Mouse (Mus musculus) CH12F3 (cell line): ENCODE data around the gene Gapvd1.
"Not testable (repeated sequence)": the region's sequence is repeated elsewhere in the genome, so short reads cannot be mapped to it uniquely, and the experiment has no call there.

Experiments used
- in situ Hi-C: fragments of 300-500 bp; cut with MboI; formaldehyde crosslinking; loops from 2 replicates; pipeline ENCODE4 v1.14.3; 2020; ENCODE audit warnings: low sequenced_read_pairs

Gene Gapvd1

DNA sequence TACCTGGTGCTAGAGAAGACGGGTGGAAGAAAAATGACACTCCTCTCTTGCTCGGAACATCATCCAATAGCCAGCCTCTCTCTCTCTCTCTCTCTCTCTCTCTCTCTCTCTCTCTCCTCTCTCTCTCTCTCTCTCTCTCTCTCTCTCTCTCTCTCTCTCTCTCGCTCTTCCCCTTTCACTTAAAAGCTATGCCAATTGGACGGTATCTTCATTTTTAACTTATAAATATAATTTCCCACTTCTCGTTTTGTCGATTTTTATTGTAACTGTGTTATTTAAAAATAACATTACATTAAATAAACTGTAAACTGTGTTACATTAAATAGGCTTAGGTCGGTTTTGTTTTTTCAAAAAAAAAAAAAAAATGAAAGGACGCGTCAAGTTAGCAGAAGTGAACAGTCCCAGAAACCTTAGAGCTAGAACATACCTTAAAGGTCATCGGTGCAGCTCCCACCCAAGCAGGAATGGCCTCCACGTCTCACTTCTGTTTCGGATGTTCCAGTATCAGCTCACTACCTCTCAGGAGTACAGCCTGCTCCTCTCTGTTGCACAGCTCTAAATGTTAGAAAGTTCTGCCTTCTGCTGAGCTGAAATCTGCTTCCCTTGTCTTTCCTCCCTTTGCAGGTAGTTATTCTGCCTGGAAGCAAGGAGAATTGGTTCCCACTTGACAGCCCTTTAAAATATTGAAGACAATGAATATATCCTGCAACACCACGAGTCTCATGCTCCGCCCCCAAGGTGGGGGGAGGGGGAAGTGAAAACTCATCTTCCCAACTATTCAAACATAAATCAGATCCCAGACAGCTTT, at the start of gene Gapvd1:
Gapvd1 (minus strand) TSS at position 682 of the 808 bp plus-strand sequence.
- in situ Hi-C loops = no loop called here

DNA sequence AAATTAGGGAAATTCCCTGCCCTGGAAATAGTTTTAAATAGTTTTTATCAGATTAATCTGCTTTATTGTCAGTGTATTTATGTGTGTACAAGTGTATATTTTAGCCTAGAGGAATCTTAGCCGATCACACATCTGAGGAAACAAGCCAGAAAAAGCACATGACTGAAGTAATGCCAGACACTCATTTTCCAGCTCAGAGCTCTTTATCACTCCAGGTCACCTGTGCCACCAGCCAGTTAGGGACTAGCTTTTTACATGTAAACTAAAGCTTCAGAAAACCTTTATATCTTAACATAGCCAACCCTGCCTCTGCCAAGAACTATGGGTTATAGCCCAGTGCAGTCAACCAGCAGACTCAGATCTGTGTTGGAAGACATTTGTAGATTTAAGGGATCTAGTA, 49.8 kb upstream of the Gapvd1 start:
- in situ Hi-C loops = no loop called here

DNA sequence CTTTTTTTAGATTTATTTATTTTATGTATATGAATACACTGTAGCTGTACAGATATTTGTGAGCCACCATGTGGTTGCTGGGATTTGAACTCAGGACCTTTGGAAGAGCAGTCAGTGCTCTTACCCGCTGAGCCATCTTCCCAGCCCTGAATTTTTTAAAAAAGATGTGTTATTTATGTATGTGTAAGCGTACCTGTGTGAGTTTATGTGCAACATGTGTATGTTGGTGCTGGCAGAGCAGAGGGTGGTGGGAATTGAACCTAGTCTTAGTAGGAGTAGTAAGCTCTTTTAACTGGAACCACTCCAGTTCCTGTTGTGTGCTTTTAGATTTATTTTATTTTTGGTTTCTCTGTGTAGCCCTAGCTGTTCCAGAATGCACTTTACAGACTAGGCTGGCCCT, 49.1 kb upstream of the Gapvd1 start:
- in situ Hi-C loops = no loop called here

DNA sequence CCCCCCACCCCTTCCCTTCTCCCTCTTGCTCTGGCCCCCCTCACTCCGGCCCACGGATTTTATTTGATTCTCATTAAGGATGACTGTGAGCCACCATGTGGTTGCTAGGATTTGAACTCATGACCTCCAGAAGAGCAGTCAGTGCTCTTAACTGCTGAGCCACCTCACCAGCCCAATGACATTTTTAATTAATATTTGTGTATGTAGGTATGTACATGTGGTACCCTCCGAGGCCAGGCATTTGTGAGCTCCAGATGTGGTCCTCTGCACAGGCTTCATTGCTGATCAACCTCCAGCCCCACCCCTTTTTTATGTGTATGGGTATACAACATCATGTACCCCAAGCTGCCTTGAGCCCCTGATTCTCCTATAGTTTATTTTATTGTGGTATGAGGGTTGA, 48.7 kb upstream of the Gapvd1 start:
- in situ Hi-C loops = no loop called here

DNA sequence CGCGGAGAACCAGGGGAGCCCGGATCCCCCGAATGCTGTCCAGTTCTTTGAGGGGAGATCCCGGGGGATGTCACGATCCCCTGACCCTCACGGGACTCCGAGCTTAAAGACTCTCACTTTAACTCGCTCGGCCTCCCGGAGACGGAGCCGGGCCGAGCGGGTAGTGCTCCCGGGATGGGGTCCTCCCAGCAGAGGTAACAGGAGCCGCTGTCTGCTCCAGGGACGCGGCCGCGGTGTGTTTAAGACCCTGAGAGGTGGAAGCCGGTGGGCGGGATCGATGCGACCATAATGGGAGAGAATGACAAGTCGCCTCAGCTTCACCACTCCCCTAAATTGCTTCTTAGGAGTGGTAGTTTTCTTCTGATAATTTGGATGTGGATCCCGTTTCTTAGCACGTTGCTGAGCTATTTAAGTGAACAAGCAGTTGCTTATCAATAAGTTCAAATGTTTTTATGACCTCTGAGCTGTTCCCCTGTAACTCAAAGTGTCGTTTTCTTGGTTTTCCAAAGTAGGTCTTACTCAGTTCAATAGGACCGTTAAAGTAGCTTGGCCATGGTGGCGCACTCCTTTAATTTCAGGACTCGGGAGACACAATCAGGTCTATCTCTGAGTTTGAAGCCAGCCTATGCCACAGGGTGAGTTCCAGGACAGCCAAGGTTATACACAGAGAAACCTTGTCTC, 47.7 kb upstream of the Gapvd1 start:
- in situ Hi-C loops = not testable (repeated sequence)

DNA sequence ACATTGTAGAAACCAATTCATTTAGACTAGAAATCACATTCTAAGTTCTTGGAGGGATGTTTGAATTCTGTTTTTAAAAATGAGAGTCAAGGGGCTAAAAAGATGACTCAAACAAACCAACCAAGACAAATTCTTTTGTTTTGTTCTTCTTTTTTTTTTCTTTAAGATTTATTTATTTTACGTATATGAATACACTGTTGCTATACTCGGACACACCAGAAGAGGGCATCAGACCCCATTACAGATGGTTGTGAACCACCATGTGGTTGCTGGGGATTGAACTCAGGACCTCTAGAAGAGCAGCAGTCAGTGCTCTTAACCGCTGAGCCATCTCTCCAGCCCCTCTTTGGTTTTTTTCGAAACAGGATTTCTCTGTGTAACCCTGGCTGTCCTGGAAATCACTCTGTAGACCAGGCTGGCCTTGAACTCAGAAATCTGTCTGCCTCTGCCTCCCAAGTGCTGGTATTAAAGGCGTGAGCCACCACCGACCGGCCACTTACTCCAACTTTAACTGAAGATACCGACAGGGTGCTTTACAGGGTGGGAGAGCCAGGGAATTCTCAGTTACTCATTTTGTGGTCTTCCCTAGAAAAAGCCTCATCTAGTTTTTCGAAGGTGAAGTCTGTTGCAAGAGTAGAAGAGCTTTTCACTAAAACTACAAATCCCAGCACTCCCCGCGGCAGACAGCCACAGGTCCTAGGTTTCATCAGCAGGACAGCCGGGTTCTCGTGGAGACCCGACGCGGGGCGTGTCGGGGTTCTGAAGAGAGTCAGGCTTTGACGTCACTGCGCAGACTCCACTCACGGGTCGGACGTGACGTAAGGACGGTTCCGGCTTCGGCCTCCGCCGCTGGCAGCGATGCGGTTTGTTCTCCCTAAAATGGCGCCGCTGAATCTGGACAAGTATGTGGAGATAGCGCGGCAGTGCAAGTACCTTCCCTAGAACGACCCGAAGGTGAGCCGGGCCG, 46.8 kb upstream of the Gapvd1 start:
- in situ Hi-C loops = no loop called here

DNA sequence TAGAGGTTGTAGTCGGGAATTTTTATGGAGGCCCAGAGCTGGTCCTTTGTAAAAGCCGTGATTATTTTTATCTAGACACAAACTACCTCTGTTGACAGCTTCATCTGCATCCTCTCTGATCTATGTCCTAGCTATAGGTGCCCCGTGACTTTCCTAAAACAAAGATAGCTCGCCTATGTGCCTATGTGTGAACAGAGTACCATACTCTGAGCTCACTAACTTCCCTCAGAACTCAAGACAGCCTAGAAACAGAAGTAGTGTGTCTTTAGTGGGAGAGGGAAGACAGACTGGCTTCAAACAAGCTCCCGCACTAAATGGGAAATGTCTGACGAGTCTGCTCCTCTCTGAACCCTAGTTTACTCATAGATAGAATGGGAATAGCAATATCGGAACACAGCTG, 45.3 kb upstream of the Gapvd1 start:
- in situ Hi-C loops = no loop called here

DNA sequence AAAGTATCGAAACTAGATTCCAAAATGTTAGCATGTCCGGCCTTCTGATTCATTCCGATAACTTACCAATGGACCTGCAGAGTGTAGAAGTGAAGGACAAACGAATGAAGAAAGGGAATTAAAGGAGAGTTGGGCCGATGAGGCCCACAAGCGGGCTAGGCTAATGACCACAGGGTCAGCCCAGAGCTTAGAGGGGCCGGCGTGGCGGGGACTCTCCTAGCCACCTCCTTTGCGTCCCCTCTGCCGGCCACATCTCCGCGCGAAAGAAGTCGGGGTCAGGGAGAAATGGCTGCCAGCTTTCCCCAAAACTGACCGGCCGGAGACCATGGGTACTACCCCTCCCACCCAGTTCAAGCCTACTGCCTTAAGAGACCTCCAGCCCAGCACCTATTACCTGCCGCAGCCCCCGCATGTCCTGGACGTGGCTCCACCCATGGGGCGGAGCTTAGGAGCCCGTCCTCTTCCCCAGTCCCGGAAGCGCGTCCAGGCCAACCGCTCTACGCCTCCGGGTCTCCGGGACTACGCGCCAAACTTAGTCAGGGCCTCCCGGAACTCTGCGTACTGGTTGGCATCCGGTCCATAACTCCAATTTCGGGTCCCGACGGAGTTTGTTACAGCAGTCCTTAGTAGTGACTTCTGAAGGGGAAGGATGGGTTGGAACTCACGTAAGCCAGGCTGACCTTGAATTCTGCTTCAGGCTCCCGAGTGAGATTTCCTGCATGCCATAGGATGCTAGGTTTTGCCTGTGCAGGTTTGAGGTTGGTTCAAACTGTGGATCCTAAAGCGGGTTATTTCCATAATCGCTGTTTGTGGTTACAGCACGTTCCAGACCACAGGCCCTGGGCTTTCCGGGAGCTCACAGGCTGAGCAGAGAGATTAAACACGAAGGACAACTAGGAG, 44.6 kb upstream of the Gapvd1 start, which contains the start of gene Rabepk:
Rabepk (minus strand) TSS at position 556 of the 900 bp plus-strand sequence.
- in situ Hi-C loops = no loop called here

DNA sequence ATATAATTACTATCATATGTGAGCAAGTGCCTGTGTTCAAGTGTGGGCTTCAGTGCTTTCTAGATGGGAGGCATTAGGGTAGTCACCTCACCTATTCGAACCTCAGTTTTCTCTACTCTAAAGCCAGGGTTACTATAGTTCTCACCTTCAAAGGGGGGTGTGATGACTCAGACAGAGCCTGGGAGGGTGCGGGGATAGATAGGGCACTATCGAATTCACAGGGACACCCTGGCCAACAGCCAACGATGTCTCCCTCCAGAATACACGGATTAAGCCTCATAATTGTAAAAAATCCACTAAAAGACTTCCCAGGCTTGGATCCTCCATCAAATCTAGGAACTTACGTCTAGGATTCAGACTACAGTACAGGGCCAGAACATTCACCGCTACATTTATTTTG, 40.4 kb upstream of the Gapvd1 start:
- in situ Hi-C loops = no loop called here

DNA sequence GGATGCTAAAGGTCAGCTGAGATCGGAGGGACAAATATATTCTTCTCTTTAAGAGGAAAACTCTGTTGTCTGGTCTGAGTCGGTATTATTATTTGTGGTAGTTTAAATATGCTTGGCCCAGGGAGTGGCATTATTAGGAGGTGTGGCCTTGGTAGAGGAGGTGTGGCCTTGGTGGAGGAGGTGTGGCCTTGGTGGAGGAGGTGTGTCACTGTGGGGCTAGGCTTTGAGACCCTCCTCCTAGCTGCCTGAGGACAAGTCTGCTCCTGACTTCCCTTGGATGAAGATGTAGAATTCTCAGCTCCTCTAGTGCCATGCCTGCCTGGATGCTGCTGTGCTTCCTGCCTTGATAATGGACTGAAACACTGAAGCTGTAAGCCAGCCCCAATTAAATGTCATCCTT, 39.5 kb upstream of the Gapvd1 start:
- in situ Hi-C loops = no loop called here

DNA sequence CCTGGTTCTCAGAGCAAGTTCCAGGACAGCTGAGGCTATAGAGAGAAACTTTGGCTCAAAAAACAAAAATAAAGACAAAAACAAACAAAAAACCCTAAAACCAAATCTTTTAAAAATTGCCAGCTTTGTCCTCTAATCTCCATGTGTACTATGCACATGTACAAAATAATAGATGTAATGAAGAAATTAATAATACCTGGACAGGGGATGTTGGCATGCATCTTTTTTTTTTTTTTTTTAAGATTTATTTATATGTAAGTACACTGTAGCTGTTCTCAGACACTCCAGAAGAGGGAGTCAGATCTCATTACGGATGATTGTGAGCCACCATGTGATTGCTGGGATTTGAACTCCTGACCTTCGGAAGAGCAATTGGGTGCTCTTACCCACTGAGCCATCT, 37.5 kb upstream of the Gapvd1 start:
- in situ Hi-C loops = not testable (repeated sequence)

DNA sequence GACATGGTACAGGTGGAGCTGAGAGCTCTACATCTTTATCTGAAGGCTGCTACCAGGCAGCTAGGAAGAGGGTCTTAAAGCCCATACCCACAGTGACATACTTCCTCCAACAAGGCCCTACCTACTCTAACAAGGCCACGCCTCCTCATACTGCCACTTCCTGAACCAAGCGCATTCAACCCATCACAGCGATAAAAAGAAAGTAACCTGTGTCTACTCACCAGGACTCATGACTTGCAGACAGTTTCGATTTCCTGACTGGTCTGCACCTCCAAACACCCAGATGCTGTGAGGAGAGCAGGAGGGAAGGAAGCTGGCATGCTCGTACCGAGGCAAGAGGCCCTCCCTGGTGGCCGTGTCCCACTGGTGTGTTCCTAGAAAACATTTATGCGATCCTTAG, 35.2 kb upstream of the Gapvd1 start:
- in situ Hi-C loops = no loop called here

DNA sequence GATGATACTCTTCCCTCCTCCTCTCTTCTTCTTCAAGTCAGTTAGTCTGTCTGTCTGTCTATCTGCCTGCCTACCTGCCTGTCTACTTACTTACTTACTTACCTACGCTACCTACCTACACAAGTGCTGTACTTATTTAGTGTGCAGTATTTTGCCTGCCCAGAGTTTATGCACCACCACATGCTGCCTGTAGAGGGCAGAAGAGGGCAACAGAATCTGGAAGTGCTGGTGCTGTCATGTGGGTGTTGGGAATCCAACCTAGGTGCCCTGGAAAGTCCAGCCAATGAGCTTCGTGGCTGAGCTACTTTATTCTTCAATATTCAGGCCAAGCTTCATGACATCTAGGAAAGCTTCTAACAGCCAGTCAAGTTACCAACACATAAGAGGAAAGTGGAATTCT, 29.1 kb upstream of the Gapvd1 start:
- in situ Hi-C loops = no loop called here

DNA sequence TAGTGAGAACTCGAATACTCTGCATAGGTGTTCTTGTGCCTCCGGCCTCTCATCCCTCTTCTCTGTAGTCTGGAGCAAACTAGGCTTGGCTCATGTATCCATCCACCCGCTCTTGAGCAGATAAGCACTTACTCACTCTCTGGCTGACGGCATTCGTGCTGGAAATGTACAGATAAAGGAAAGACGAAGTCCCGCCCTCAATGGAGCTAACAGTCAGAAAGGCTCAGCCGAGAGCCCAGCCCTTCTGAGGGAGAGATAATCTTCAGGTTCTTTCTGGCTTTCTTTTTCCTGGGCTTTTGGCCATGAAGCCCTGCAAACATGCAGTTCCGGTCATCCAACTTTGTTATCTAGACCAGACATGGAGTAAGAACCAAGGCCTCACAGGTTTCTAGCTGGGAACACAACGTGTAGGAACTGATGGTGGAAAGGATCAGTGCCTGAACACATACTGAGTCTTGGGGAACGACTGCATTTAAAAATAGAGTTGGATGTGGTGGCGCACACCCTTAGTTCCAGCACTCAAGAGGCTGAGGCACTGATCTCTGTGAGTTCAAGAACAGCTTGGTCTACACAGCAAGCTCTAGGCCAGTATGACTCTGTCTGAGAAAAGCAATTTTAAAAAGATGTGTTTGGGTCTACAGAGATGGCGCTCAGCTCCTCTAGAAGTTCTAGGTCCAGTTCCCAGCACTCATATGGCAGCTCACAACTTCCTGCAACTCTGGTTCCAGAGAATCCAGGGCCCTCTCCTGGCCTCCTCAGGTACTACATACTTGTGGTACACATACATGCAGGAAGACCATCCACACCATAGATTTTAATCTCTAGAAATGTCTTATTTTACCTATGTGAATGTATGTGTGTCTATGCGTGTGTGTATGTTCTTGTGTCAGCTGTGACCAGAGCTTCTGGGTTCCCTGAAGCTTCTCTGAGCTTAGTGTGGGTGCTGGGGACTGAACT, 28.3 kb upstream of the Gapvd1 start:
- in situ Hi-C loops = no loop called here

DNA sequence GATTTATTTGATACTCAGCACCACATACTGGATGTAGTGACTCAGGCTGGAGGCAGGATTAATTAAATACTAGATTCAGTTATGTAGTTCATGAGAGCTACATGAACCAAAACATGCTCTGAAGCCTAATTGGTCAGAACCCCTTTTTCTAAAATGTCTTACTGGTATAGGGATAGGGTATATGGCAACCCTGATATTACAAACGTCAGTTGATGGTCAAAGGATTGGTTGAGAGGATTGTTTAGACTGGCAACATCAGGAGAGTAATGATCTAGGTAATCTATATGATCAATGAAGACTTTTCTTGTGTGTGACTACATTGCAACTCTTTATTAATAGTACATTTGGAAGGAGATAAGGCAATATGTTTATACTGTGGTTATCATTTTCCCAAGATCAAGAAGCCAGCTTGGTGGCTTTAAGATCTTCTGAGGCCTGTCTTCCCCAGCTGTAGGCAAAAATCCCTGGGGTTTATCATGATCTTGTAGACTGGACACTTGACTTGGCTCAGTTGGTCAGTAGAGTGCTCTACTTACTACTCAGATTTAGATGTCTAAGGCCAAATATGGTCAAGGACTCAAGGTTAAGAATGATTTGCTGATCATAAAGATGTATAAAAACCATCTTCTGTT, 22.3 kb upstream of the Gapvd1 start:
- in situ Hi-C loops = no loop called here

DNA sequence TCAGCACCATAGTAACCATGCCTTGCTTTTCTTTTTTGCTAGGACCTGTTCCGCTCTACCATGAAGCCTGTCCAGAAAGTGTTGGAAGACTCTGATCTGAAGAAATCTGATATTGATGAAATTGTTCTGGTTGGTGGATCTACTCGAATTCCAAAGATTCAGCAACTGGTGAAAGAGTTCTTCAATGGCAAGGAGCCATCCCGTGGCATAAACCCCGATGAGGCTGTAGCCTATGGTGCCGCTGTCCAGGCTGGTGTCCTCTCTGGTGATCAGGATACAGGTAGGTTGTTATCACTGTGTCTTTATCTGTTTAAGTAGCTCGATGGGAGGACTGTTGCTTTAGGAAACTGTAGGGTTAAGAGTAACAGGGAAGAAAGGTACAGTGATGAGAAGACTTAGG, 19.5 kb upstream of the Gapvd1 start:
- in situ Hi-C loops = no loop called here

DNA sequence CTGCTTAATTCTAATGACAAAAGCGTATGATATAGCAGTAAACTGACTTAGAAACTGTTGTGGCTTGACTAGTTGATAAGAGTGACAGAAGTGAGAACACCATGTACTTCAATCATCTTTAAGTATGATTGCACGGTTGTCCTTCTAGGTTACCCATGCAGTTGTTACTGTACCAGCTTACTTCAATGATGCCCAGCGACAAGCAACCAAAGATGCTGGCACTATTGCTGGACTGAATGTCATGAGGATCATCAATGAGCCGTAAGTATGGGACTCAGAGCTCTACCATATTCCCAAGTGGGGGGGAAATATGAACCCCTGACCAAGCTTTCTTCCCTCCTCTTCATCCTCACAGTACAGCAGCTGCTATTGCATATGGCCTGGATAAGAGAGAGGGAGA, 18.6 kb upstream of the Gapvd1 start:
- in situ Hi-C loops = no loop called here
